ENCODE assay signal across 23 mouse cellular contexts in genomic region chr3:108026597-108026996, GRCm38 (mm10). TPM values are rescaled to one million over a fixed set of nuclear protein-coding genes. Genes with fewer than 3 reads are reported as not detected.
DNase-seq lines count a peak whose midpoint lies in the region; ATAC-seq and TF ChIP-seq lines count a peak whose summit lies in the region.
"Had no signal": no experiment of that assay in that cellular context is flagged by ENCODE, and none has a peak within 500 bp of the region (broad histone marks: within the 10 kb centered on the region; RNA-seq: fewer than 3 reads in every experiment).

No protein-coding gene starts in this region.

- no peak for TF ChIP-seq EP300 in liver, postnatal 0 days (IDR thresholded peaks at IDR 0.05; ENCODE audit: low read depth)

- H3K27ac ChIP-seq in liver, adult 2 months (replicated peaks; ENCODE audit: insufficient read depth, low read depth, low read length): peak overlapping the region; percentile 49
- no peak overlapping the region for H3K27ac ChIP-seq in liver, embryonic 12.5 days
- H3K27ac ChIP-seq in intestine, embryonic 15.5 days: peak overlapping the region; percentile 58
- H3K27ac ChIP-seq in liver, postnatal 0 days (ENCODE audit: low read depth): no peak overlapping the region; the same call in 1 of the 2 replicates
- 0 out of 2 replicates have a peak overlapping the region, but pooled peaks have one; percentile 4 for H3K27ac ChIP-seq in stomach, embryonic 16.5 days (ENCODE audit: low read length)
- H3K27ac ChIP-seq: embryonic facial prominence, embryonic 10.5 days; forebrain, embryonic 13.5 days; hindbrain, embryonic 12.5 days had no signal

- 36% methylated on average over 1 of the region's 1 CpGs for WGBS in liver, adult 2 months
- WGBS in liver, embryonic 12.5 days (ENCODE audit: insufficient replicate concordance): 47% methylated on average over 1 of the region's 1 CpGs
- WGBS in intestine, embryonic 15.5 days: 69% methylated on average over 1 of the region's 1 CpGs
- 61% methylated on average over 1 of the region's 1 CpGs for WGBS in liver, postnatal 0 days (ENCODE audit: insufficient replicate concordance)
- 59% methylated on average over 1 of the region's 1 CpGs for WGBS in stomach, embryonic 16.5 days

- TF ChIP-seq POLR2A in liver, adult 2 months (IDR thresholded peaks at IDR 0.05; ENCODE audit: extremely low read depth, insufficient read depth, low read length): no peak

- H3K4me2 ChIP-seq in liver, embryonic 12.5 days: no peak overlapping the region
- H3K4me2 ChIP-seq in intestine, embryonic 15.5 days (replicated peaks): no peak overlapping the region; the same call in 1 of the 2 replicates
- H3K4me2 ChIP-seq in liver, postnatal 0 days (ENCODE audit: low read depth, low read length): no peak overlapping the region
- no peak overlapping the region for H3K4me2 ChIP-seq in stomach, embryonic 16.5 days (ENCODE audit: low read depth, low read length)
- H3K4me2 ChIP-seq: forebrain, embryonic 13.5 days; hindbrain, embryonic 12.5 days had no signal

- peaks cover 42% of the 10 kb centered on the region for H3K4me1 ChIP-seq in liver, adult 2 months (ENCODE audit: control insufficient read depth, insufficient read depth, low read length)
- peaks cover 8% of the 10 kb centered on the region; the same call in 1 of the 2 replicates for H3K4me1 ChIP-seq in liver, embryonic 12.5 days
- peaks cover 13% of the 10 kb centered on the region; the same call in 1 of the 2 replicates for H3K4me1 ChIP-seq in intestine, embryonic 15.5 days (replicated peaks)
- H3K4me1 ChIP-seq in liver, postnatal 0 days (ENCODE audit: insufficient read depth): peaks cover 43% of the 10 kb centered on the region
- H3K4me1 ChIP-seq in stomach, embryonic 16.5 days (ENCODE audit: control insufficient read depth, insufficient read depth, low read length): peaks cover 5% of the 10 kb centered on the region; the same call in 1 of the 2 replicates
- H3K4me1 ChIP-seq: forebrain, embryonic 13.5 days; hindbrain, embryonic 12.5 days had no signal

- peak; percentile 93 for DNase-seq in liver, adult 2 months (ENCODE audit: extremely low read depth, low read depth, low spot score)
- DNase-seq in liver, postnatal 0 days: no peak
- no peak for DNase-seq in kidney, postnatal 14 days
- no peak for DNase-seq in cerebellum, postnatal 4 days (ENCODE audit: low spot score in 2 of 2)
- DNase-seq: adrenal gland, postnatal 14 days; cerebellum, adult 11-12 months; cerebellum, adult 9-10 months; cerebellum, postnatal 25 days; gastrocnemius, postnatal 14 days; heart, postnatal 10 days; heart, postnatal 4 days had no signal

- TF ChIP-seq CTCF in liver, adult 2 months (IDR thresholded peaks at IDR 0.05; ENCODE audit: low read depth, low read length): no peak
- TF ChIP-seq CTCF in liver, postnatal 0 days (IDR thresholded peaks at IDR 0.05; ENCODE audit: low read depth): no peak

- H3K36me3 ChIP-seq in liver, adult 2 months (ENCODE audit: control insufficient read depth, insufficient read depth, low read length): no peaks in the 10 kb centered on the region
- no peaks in the 10 kb centered on the region for H3K36me3 ChIP-seq in liver, embryonic 12.5 days
- H3K36me3 ChIP-seq in intestine, embryonic 15.5 days: no peaks in the 10 kb centered on the region
- no peaks in the 10 kb centered on the region for H3K36me3 ChIP-seq in liver, postnatal 0 days (replicated peaks; ENCODE audit: insufficient read depth, low read length)
- H3K36me3 ChIP-seq in stomach, embryonic 16.5 days (ENCODE audit: control insufficient read depth, insufficient read depth, low read length): no peaks in the 10 kb centered on the region
- H3K36me3 ChIP-seq: embryonic facial prominence, embryonic 10.5 days; hindbrain, embryonic 12.5 days had no signal

- no peak overlapping the region for H3K4me3 ChIP-seq in liver, adult 2 months (ENCODE audit: insufficient read depth, low read depth, low read length)
- no peak overlapping the region for H3K4me3 ChIP-seq in liver, embryonic 12.5 days
- H3K4me3 ChIP-seq in intestine, embryonic 15.5 days (replicated peaks): no peak overlapping the region
- H3K4me3 ChIP-seq in liver, postnatal 0 days (ENCODE audit: low read depth, low read length): no peak overlapping the region
- H3K4me3 ChIP-seq in stomach, embryonic 16.5 days (replicated peaks; ENCODE audit: low read length): no peak overlapping the region
- H3K4me3 ChIP-seq: embryonic facial prominence, embryonic 10.5 days; forebrain, embryonic 13.5 days; hindbrain, embryonic 12.5 days had no signal

- no peak overlapping the region for H3K9ac ChIP-seq in liver, adult 2 months (ENCODE audit: low read depth, low read length)
- no peak overlapping the region for H3K9ac ChIP-seq in liver, embryonic 12.5 days
- H3K9ac ChIP-seq in intestine, embryonic 15.5 days: no peak overlapping the region
- no peak overlapping the region for H3K9ac ChIP-seq in liver, postnatal 0 days (replicated peaks)
- H3K9ac ChIP-seq in stomach, embryonic 16.5 days (ENCODE audit: low read length): no peak overlapping the region
- H3K9ac ChIP-seq: forebrain, embryonic 13.5 days; forebrain, postnatal 0 days; hindbrain, embryonic 12.5 days had no signal

- H3K27me3 ChIP-seq in liver, adult 2 months (ENCODE audit: control insufficient read depth, insufficient read depth, low read length): no peaks in the 10 kb centered on the region
- peaks cover 9% of the 10 kb centered on the region; the same call in 1 of the 2 replicates for H3K27me3 ChIP-seq in liver, embryonic 12.5 days (replicated peaks)
- no peaks in the 10 kb centered on the region for H3K27me3 ChIP-seq in intestine, embryonic 15.5 days (replicated peaks)
- no peaks in the 10 kb centered on the region for H3K27me3 ChIP-seq in liver, postnatal 0 days (ENCODE audit: insufficient read depth, low read length)
- H3K27me3 ChIP-seq in stomach, embryonic 16.5 days (ENCODE audit: control insufficient read depth, insufficient read depth, low read length): no peaks in the 10 kb centered on the region
- H3K27me3 ChIP-seq: forebrain, embryonic 13.5 days; hindbrain, embryonic 12.5 days had no signal

- H3K9me3 ChIP-seq in liver, embryonic 12.5 days (replicated peaks): no peaks in the 10 kb centered on the region
- no peaks in the 10 kb centered on the region for H3K9me3 ChIP-seq in intestine, embryonic 15.5 days
- H3K9me3 ChIP-seq in liver, postnatal 0 days (ENCODE audit: low read length): no peaks in the 10 kb centered on the region
- H3K9me3 ChIP-seq in stomach, embryonic 16.5 days (replicated peaks; ENCODE audit: control insufficient read depth, low read length): no peaks in the 10 kb centered on the region
- H3K9me3 ChIP-seq: embryonic facial prominence, embryonic 10.5 days; forebrain, embryonic 13.5 days; hindbrain, embryonic 12.5 days had no signal

- no peak for ATAC-seq in liver, embryonic 12.5 days
- ATAC-seq in intestine, embryonic 15.5 days: peak; percentile 66
- ATAC-seq in liver, postnatal 0 days: peak; percentile 25; the same call in 1 of the 2 replicates
- peak; percentile 71; the same call in 1 of the 2 replicates for ATAC-seq in stomach, embryonic 16.5 days (ENCODE audit: insufficient read depth, low FRiP score)
- ATAC-seq: activated CD4-positive, CD25-positive, alpha-beta regulatory T cell, adult 4 months; forebrain, embryonic 13.5 days; forebrain, postnatal 0 days had no signal

- H3K79me2 ChIP-seq in liver, adult 2 months (ENCODE audit: control insufficient read depth, insufficient read depth, low read length): no peaks in the 10 kb centered on the region

RNA-seq across cellular contexts. Expression of gene Gstm1, which starts 8.8 kb away (rescaled TPM):
- 474 and 907 TPM in 2 replicates for total RNA-seq in liver, adult 2 months (2014; rRNA removed)
- 5,254 and 6,847 TPM in 2 replicates for polyA plus RNA-seq in liver, adult 2 months (2012; rRNA removed)
- 228 and 237 TPM in 2 replicates for polyA plus RNA-seq in liver, embryonic 12.5 days (2016; fragmentation: Nextera tagmentation; extraction: Ambion mirVana)
- polyA plus RNA-seq in intestine, embryonic 15.5 days (2015; fragmentation: Nextera tagmentation; extraction: Ambion mirVana): 335 and 425 TPM in 2 replicates
- polyA plus RNA-seq in liver, postnatal 0 days (2015; fragmentation: Nextera tagmentation; extraction: Ambion mirVana): 188 and 211 TPM in 2 replicates
- 513 and 679 TPM in 2 replicates for polyA plus RNA-seq in stomach, embryonic 16.5 days (2015; fragmentation: Nextera tagmentation; extraction: Ambion mirVana)

RNA-seq across cellular contexts. Expression of gene Gstm4, which starts 18.1 kb away (rescaled TPM):
- total RNA-seq in liver, adult 2 months (2014; rRNA removed): 19.8 and 26.5 TPM in 2 replicates
- 86.0 and 98.9 TPM in 2 replicates for polyA plus RNA-seq in liver, adult 2 months (2012; rRNA removed)
- polyA plus RNA-seq in liver, embryonic 12.5 days (2016; fragmentation: Nextera tagmentation; extraction: Ambion mirVana): 16.2 and 16.6 TPM in 2 replicates
- polyA plus RNA-seq in intestine, embryonic 15.5 days (2015; fragmentation: Nextera tagmentation; extraction: Ambion mirVana): 33.0 and 33.9 TPM in 2 replicates
- 12.9 and 13.5 TPM in 2 replicates for polyA plus RNA-seq in liver, postnatal 0 days (2015; fragmentation: Nextera tagmentation; extraction: Ambion mirVana)
- 26.5 and 29.6 TPM in 2 replicates for polyA plus RNA-seq in stomach, embryonic 16.5 days (2015; fragmentation: Nextera tagmentation; extraction: Ambion mirVana)

RNA-seq across cellular contexts. Expression of gene Gstm2, which starts 40.3 kb away (rescaled TPM):
- total RNA-seq in liver, adult 2 months (2014; rRNA removed): 79.1 and 88.5 TPM in 2 replicates
- 222 and 270 TPM in 2 replicates for polyA plus RNA-seq in liver, adult 2 months (2012; rRNA removed)
- polyA plus RNA-seq in liver, embryonic 12.5 days (2016; fragmentation: Nextera tagmentation; extraction: Ambion mirVana): 7.6 and 7.8 TPM in 2 replicates
- polyA plus RNA-seq in intestine, embryonic 15.5 days (2015; fragmentation: Nextera tagmentation; extraction: Ambion mirVana): 184 and 198 TPM in 2 replicates
- 11.7 TPM in 2 replicates for polyA plus RNA-seq in liver, postnatal 0 days (2015; fragmentation: Nextera tagmentation; extraction: Ambion mirVana)
- 196 and 225 TPM in 2 replicates for polyA plus RNA-seq in stomach, embryonic 16.5 days (2015; fragmentation: Nextera tagmentation; extraction: Ambion mirVana)
- total RNA-seq: MEL had no signal
- polyA plus RNA-seq: activated CD4-positive, CD25-positive, alpha-beta regulatory T cell, adult 4 months had no signal

RNA-seq across cellular contexts. Expression of gene Gstm3, which starts 57.5 kb away (rescaled TPM):
- 34.1 and 107 TPM in 2 replicates for total RNA-seq in liver, adult 2 months (2014; rRNA removed)
- 145 and 164 TPM in 2 replicates for polyA plus RNA-seq in liver, adult 2 months (2012; rRNA removed)
- polyA plus RNA-seq in liver, embryonic 12.5 days (2016; fragmentation: Nextera tagmentation; extraction: Ambion mirVana): 7.9 and 10.0 TPM in 2 replicates
- 153 and 154 TPM in 2 replicates for polyA plus RNA-seq in intestine, embryonic 15.5 days (2015; fragmentation: Nextera tagmentation; extraction: Ambion mirVana)
- polyA plus RNA-seq in liver, postnatal 0 days (2015; fragmentation: Nextera tagmentation; extraction: Ambion mirVana): 1.9 and 2.0 TPM in 2 replicates
- polyA plus RNA-seq in stomach, embryonic 16.5 days (2015; fragmentation: Nextera tagmentation; extraction: Ambion mirVana): 63.5 and 80.8 TPM in 2 replicates
- total RNA-seq: forebrain, postnatal 0 days; gastrocnemius, adult 18-20 months; gastrocnemius, postnatal 14 days; heart, postnatal 10 days; heart, postnatal 4 days; MEL had no signal
- polyA plus RNA-seq: activated CD4-positive, CD25-positive, alpha-beta regulatory T cell, adult 4 months; C2C12; embryonic facial prominence, embryonic 10.5 days; forebrain, postnatal 0 days; heart, embryonic 14.5 days; hindbrain, embryonic 12.5 days had no signal

RNA-seq across cellular contexts. Expression of gene Ampd2, which starts 59.9 kb away (rescaled TPM):
- total RNA-seq in liver, adult 2 months (2014; rRNA removed): 11.0 and 13.8 TPM in 2 replicates
- polyA plus RNA-seq in liver, adult 2 months (2012; rRNA removed): 69.6 and 128 TPM in 2 replicates
- 77.4 and 80.6 TPM in 2 replicates for polyA plus RNA-seq in liver, embryonic 12.5 days (2016; fragmentation: Nextera tagmentation; extraction: Ambion mirVana)
- polyA plus RNA-seq in intestine, embryonic 15.5 days (2015; fragmentation: Nextera tagmentation; extraction: Ambion mirVana): 49.9 and 53.6 TPM in 2 replicates
- polyA plus RNA-seq in liver, postnatal 0 days (2015; fragmentation: Nextera tagmentation; extraction: Ambion mirVana): 17.3 and 23.0 TPM in 2 replicates
- 49.8 and 51.9 TPM in 2 replicates for polyA plus RNA-seq in stomach, embryonic 16.5 days (2015; fragmentation: Nextera tagmentation; extraction: Ambion mirVana)

Comparison
In these comparisons a context has a peak if more than half of its experiments do, and no peak if none do; other contexts are left out.
1. H3K27ac ChIP-seq: peak in liver, adult 2 months (single experiment), intestine, embryonic 15.5 days (single experiment) and stomach, embryonic 16.5 days (single experiment); none in liver, embryonic 12.5 days (single experiment) and liver, postnatal 0 days (single experiment).
2. RNA of gene Gstm2, which starts 40.3 kb away (polyA plus RNA-seq): 222 to 270 TPM in liver, adult 2 months, 196 to 225 TPM in stomach, embryonic 16.5 days and 184 to 198 TPM in intestine, embryonic 15.5 days; 11.7 TPM in liver, postnatal 0 days and 7.6 to 7.8 TPM in liver, embryonic 12.5 days; every median in the first group is over 10 times any median in the second.